Mouse (Mus musculus) kidney, adult 2 months (tissue): ENCODE data around the gene Sept11. TPM values are rescaled to one million over a fixed set of nuclear protein-coding genes. Genes with fewer than 3 reads are reported as not detected.

Experiments
- DNase-seq: peaks from one replicate; pipeline ENCODE4 v3.0.0; 2021
- H3K27ac ChIP-seq: fragments of 200-500 bp; 2 replicates; pipeline ENCODE4 v1.5.1; 2012; ENCODE audit warnings: low read depth, low read length, control low read depth, inconsistent platforms; ENCODE audit not compliant: insufficient read depth
- H3K27me3 ChIP-seq: fragments of 200-500 bp; replicated peaks from 2 replicates; pipeline ENCODE4 v1.6.1; 2012; ENCODE audit warnings: mild to moderate bottlenecking, moderate library complexity, low read length, inconsistent platforms; ENCODE audit not compliant: control insufficient read depth, insufficient read depth
- H3K36me3 ChIP-seq: fragments of 200-500 bp; 2 replicates; pipeline ENCODE4 v1.6.1; 2012; ENCODE audit warnings: mild to moderate bottlenecking, moderate library complexity, low read length, inconsistent platforms; ENCODE audit not compliant: control insufficient read depth, insufficient read depth
- H3K4me1 ChIP-seq: fragments of 200-500 bp; 2 replicates; pipeline ENCODE4 v1.6.1; 2011; ENCODE audit warnings: low read length; ENCODE audit not compliant: control insufficient read depth, insufficient read depth
- H3K4me3 ChIP-seq: fragments of 200-500 bp; 2 replicates; pipeline ENCODE4 v1.5.1; 2011; ENCODE audit warnings: mild to moderate bottlenecking, low read depth, low read length, control low read depth; ENCODE audit not compliant: insufficient read depth
- CTCF ChIP-seq: fragments of 200-500 bp; conservative IDR thresholded peaks from 2 replicates; pipeline ENCODE4 v1.5.1; 2011; ENCODE audit warnings: low read depth, mild to moderate bottlenecking, control low read depth, low read length, moderate library complexity, mixed read lengths; ENCODE audit not compliant: insufficient read depth, insufficient read length
- POLR2A ChIP-seq: fragments of 200-500 bp; IDR thresholded peaks from one replicate; pipeline ENCODE4 v1.6.1; 2011; ENCODE audit warnings: low read depth, low read length, control low read depth
- WGBS: fragments of 180-500 bp; shearing (Covaris S2); methylation state at CpG from one replicate; pipeline ENCODE4 v1.1.7; 2018; 5-methylcytosine and 5-hydroxymethylcytosine counted together
- polyA plus RNA-seq: library from polyadenylated mRNA; depleted of rRNA; stranded (reverse); fragments of >200 nt; gene quantifications from 2 replicates; pipeline ENCODE4 v1.2.3, GENCODE M21; 2012

Sept11 gene
- polyA plus RNA-seq, 1 experiment: 50.7 TPM

GRCm38 (mm10) chr5:93201181-93201580, 107.9 kb downstream of the Sept11 start:
- H3K36me3 ChIP-seq: peaks cover 2% of the 10 kb centered on the region

GRCm38 (mm10) chr5:93205371-93206108, 112.3 kb downstream of the Sept11 start:
- TF ChIP-seq CTCF (no peak), POLR2A (no peak)
- Histone ChIP-seq H3K4me1 (peaks cover 4% of the 10 kb centered on the region; the same call in 1 of the 2 replicates), H3K36me3 (peaks cover 2% of the 10 kb centered on the region), H3K27ac (peak overlapping the region; percentile 90), H3K27me3 (no peaks in the 10 kb centered on the region), H3K4me3 (peak overlapping the region; percentile 75)
- WGBS: under 1% methylated on average over 61 of the region's 63 CpGs
- DNase-seq: peak; percentile 59

More at GRCm38 (mm10) chr5:93201181-93201580, 107.9 kb downstream of the Sept11 start:
- no peaks in the 10 kb centered on the region for H3K27me3 ChIP-seq
- no peak for TF ChIP-seq POLR2A
- no peak for TF ChIP-seq CTCF
- H3K4me3 ChIP-seq: no peak overlapping the region
- peaks cover 10% of the 10 kb centered on the region; the same call in 1 of the 2 replicates for H3K4me1 ChIP-seq
- 75% methylated on average over 1 of the region's 1 CpGs for WGBS
- H3K27ac ChIP-seq: no peak overlapping the region
- no peak for DNase-seq

GRCm38 (mm10) chr5:93206109-93207005, 113.1 kb downstream of the Sept11 start, which contains the start of the genes Ccni and 2010109A12Rik:
Gene Ccni, minus strand, starts transcription at chr5:93206495.
Gene 2010109A12Rik, plus strand, starts transcription at chr5:93206518.
- no peaks in the 10 kb centered on the region for H3K27me3 ChIP-seq
- DNase-seq: peak; percentile 97
- peaks cover 4% of the 10 kb centered on the region; the same call in 1 of the 2 replicates for H3K4me1 ChIP-seq
- peak within 1 kb of the TSS; percentile 96 for H3K27ac ChIP-seq
- H3K4me3 ChIP-seq: peak within 1 kb of the TSS; percentile 75
- H3K36me3 ChIP-seq: no peaks in the 10 kb centered on the region; the same call in 1 of the 2 replicates
- WGBS: 1% methylated on average over 74 of the region's 79 CpGs
- TF ChIP-seq POLR2A (peak; percentile 23), CTCF (no peak)

GRCm38 (mm10) chr5:93207006-93207348, 113.7 kb downstream of the Sept11 start:
- Histone ChIP-seq H3K27ac (peak overlapping the region; percentile 94), H3K4me3 (peak overlapping the region; percentile 75; the same call in 1 of the 2 replicates), H3K36me3 (no peaks in the 10 kb centered on the region; the same call in 1 of the 2 replicates), H3K4me1 (peaks cover 4% of the 10 kb centered on the region; the same call in 1 of the 2 replicates), H3K27me3 (no peaks in the 10 kb centered on the region)
- TF ChIP-seq CTCF: no peak
- no peak for TF ChIP-seq POLR2A
- DNase-seq: peak; percentile 83
- WGBS: 2% methylated on average over 6 of the region's 6 CpGs

- no peaks in the 10 kb centered on the region for H3K27me3 ChIP-seq
- no peak overlapping the region for H3K4me3 ChIP-seq
- peak overlapping the region; percentile 39 for H3K27ac ChIP-seq
- TF ChIP-seq POLR2A: no peak
- DNase-seq: no peak
- H3K36me3 ChIP-seq: no peaks in the 10 kb centered on the region
- WGBS: 63% methylated on average over 1 of the region's 1 CpGs
- peaks cover 4% of the 10 kb centered on the region; the same call in 1 of the 2 replicates for H3K4me1 ChIP-seq
Measured at GRCm38 (mm10) chr5:93207555-93207954, 114.3 kb downstream of the Sept11 start.

GRCm38 (mm10) chr5:93218375-93218774, 125.1 kb downstream of the Sept11 start:
- no peak for TF ChIP-seq CTCF
- no peak for TF ChIP-seq POLR2A
- Histone ChIP-seq H3K36me3 (no peaks in the 10 kb centered on the region), H3K27ac (no peak overlapping the region), H3K4me1 (no peaks in the 10 kb centered on the region; the same call in 1 of the 2 replicates), H3K27me3 (no peaks in the 10 kb centered on the region), H3K4me3 (no peak overlapping the region)
- 83% methylated on average over 3 of the region's 3 CpGs for WGBS
- no peak for DNase-seq

GRCm38 (mm10) chr5:93221661-93222060, 128.4 kb downstream of the Sept11 start:
- no peak overlapping the region for H3K4me3 ChIP-seq
- TF ChIP-seq CTCF (no peak), POLR2A (no peak)
- peak; percentile 78 for DNase-seq
- H3K4me1 ChIP-seq: no peaks in the 10 kb centered on the region; the same call in 1 of the 2 replicates
- WGBS: 17% methylated on average over 3 of the region's 3 CpGs
- H3K27me3 ChIP-seq: no peaks in the 10 kb centered on the region
- H3K27ac ChIP-seq: no peak overlapping the region
- H3K36me3 ChIP-seq: no peaks in the 10 kb centered on the region
